Mouse (Mus musculus) brain, embryonic 18.5 days (tissue): ENCODE results near the gene Gm49378.

Experiments used
- DNase-seq: peaks from one replicate; pipeline ENCODE4 v3.0.0-alpha.2; 2012; ENCODE audit warnings: low read depth, low spot score

Gene Gm49378

DNA sequence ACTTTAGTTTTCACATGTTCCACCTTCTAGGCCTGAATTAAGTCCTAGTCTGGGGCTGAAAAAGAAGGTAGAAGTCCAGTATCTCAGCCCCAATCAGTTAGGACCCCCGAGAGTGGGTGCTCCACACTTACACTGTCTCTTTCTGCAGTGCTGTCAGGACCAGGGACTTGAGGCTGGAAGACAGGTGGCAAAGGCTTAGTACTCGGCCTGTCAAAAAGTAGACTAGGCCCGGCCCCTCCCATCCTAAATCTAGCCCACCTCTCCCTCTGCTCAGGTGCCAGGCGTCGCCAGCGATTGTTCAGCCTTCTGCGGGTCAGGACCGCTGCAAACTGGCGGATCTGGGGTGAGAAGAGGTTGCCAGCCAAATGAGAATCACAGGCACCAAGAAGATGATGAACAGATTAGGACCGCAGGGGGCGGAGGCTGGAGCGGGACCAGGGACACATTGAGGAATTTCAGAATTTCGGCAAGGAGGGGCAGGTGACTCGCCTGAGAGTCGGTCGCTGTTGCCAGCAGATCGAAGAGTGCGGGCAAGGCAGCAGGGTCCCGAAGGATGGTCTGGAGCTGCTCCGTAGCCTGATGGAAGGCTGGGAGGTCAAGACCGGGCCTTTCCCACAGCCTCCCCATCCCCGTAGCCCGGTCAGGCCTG lies 2.7 kb downstream of the Gm49378 start:
- no peak for DNase-seq

- DNase-seq = no peak
Measured at GRCm38 (mm10) chr14:55629312-55629711, 8.4 kb downstream of the Gm49378 start.

DNA sequence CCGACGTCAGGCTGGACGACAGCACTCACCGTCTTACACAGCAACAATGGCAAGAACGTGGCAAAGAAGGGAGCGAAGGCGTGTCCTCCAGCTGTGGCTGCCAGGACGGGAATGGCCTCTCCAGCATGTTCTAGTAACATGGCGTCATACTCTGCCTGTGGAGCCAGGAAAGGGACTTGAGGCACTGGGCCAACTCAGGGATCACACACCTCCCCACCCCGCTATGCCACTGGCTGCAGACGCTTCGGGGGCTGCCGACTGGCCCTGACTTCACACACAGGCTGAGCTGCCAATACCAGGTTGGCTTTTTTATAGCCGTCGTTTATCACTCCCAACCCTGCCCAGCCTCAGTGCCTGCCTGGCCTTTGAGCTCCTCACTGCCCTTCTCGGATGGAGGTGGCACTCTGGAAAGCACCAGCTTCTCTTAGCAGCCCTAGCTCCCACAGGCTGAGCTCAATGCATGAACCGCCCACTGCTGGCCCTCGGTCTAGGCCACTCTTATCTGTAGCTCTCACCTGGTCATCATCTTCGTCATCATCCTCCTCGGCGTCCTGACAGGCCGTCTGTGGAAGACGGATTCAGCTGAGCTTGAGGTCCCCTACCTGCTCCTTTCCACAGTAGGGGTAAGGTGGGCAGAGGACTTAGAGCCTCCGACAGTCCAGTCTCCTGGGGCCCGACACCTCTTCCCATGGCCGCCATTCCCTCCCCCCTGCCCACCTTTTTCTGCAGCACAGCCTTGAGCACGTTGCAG lies 9.4 kb downstream of the Gm49378 start:
- no peak for DNase-seq

- no peak for DNase-seq
Measured at GRCm38 (mm10) chr14:55618486-55619195, 19.1 kb downstream of the Gm49378 start.

GRCm38 (mm10) chr14:55617822-55618221 lies 19.9 kb downstream of the Gm49378 start, which contains the start of gene Rec8:
Gene Rec8, plus strand, starts transcription at chr14:55618037.
- no peak for DNase-seq

GRCm38 (mm10) chr14:55616844-55617243 lies 20.9 kb downstream of the Gm49378 start:
- no peak for DNase-seq

DNA sequence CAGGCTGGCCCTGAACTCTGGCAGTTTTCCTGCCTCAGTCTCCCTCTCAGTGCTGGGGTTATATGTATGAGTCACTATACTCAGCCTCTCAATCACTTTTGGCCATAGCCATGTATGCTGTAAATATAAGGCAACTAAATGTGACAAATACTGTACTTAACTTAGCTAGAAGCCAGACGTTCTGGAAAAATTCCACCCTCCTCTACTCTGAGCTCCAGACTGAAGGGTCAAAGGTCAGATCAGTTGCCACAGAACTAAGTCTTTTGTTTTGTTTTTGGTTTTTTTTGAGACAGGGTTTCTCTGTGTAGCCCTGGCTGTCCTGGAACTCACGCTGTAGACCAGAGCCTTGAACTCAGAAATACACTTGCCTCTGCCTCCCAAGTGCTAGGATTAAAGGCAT lies 21.8 kb downstream of the Gm49378 start:
- no peak for DNase-seq

- no peak for DNase-seq
Measured at GRCm38 (mm10) chr14:55614565-55615178, 23.0 kb downstream of the Gm49378 start.

- no peak for DNase-seq
Measured at GRCm38 (mm10) chr14:55613346-55613745, 24.3 kb downstream of the Gm49378 start.

DNA sequence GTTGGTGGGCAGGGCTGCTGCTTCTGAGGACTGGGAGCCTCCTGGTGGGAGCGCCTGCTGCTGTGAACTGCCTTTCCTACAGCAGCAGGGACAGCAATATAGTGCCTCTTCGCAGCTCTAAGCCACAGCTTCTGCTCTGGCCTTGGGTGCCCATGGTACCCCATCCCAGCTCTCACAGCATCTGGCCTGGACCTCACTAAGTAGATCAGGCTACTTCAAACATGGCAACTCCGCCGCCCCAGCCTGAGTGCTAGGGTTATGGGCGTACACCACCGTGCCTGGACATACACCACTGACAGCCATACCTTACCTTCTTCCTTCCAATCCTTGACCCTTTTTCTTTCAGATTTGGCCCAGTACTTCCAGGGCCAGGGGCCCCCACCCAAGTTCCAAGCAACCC lies 29.4 kb downstream of the Gm49378 start:
- no peak for DNase-seq

DNA sequence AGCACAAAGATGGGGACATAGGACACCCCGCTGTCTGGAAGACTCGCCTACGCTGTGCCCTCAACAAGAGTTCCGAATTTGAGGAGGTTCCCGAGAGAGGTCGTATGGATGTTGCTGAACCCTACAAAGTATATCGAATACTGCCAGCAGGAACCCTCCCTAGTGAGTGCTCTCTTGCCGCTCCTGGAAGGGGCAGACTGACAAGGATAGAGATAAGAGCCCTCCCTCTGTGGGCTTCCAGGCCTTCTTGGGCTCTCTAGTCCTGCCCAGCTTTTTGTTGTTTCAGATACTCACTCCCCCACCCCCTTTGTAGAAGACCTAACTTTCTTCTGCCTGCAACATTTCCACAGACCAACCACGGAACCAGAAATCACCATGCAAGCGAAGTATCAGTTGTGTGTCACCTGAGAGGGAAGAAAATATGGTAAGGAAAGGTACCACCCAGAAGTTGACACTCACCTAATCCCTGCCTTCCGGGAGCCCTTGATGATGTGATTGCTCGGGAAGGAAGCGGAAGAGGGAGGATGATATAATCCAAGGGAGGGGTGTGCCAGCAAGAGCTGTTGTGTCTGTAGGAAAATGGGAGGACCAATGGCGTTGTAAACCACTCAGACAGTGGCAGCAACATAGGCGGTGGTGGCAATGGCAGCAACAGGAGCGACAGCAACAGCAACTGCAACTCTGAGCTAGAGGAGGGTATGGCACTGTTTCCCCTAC lies 31.8 kb downstream of the Gm49378 start:
- DNase-seq = no peak

- no peak for DNase-seq
Measured at GRCm38 (mm10) chr14:55604823-55605222, 32.9 kb downstream of the Gm49378 start.

DNA sequence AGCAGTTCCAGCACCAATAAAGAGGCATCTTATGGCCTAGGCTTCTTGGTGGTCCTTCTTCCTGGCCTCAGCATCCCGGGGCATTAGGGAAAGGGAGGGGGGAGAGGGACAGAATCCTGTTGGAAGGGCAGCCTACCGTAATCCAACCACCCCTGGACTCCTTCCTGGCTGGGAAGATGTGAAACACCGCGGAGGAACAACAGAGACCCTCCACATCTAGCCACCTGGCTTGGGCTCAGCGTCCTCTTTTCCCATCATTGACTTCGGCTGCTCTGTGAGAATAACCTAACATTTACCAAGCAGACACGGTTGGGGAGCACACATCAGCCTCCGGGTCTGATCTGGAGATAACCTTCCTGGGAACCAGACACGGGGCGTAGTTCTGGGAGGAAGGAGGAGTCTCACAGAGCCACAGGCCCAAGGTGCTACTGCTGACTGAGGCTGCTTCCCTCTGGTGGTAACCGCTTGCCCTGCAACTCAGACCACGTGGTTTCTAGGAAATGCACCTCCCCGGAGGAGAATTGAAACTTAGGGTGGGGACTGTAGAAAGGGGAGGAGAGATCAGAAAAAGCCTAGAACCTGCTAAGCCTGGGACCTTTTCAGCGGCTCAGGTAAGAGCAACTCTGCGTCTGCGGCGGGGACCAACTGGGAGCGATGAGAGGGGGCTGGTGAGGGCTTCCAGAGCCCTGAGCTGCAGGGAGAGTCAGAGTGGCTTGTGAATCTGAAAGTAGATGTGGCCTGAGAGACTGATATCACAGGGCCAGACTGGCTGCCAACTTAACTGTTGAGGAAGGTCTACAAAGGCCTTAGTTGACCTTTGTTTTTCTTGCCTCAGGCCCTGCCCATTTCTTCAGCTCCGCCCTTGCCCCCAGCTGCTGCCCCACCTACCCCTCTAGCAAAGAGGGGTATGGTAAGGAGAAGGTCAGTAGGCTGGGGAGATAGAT lies 33.8 kb downstream of the Gm49378 start:
- peak; percentile 47 for DNase-seq

GRCm38 (mm10) chr14:55603271-55603632 lies 34.4 kb downstream of the Gm49378 start, which contains the start of gene Irf9:
Gene Irf9, plus strand, starts transcription at chr14:55603571.
- DNase-seq = no peak

- DNase-seq = no peak
Measured at GRCm38 (mm10) chr14:55598521-55599390, 38.9 kb downstream of the Gm49378 start.

GRCm38 (mm10) chr14:55596036-55596690 lies 41.5 kb downstream of the Gm49378 start:
- no peak for DNase-seq

DNA sequence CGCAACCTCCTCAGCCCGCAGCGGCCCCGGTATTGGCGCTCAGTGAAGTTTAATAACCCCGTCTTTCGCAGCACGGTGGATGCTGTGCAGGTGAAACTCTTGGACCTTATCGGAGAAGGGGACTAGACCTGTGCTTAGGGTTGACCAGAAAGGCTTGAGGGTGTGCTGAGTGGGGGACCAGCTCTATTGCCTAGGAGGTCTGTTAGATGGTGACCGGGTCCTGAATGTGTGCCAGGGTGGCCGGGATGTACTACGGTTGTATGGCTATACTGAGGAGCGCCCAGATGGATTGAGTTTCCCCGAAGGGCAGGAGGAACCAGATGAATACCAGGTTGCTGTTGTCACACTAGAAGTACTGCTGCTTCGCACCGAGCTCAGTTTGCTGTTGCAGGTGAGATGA lies 45.5 kb downstream of the Gm49378 start:
- no peak for DNase-seq

GRCm38 (mm10) chr14:55591331-55591891 lies 46.3 kb downstream of the Gm49378 start, which contains the start of gene Rnf31:
Gene Rnf31, plus strand, starts transcription at chr14:55591708.
- DNase-seq = peak; percentile 89
